8 mouse cellular contexts compared by ENCODE assay signal in the genomic region with DNA sequence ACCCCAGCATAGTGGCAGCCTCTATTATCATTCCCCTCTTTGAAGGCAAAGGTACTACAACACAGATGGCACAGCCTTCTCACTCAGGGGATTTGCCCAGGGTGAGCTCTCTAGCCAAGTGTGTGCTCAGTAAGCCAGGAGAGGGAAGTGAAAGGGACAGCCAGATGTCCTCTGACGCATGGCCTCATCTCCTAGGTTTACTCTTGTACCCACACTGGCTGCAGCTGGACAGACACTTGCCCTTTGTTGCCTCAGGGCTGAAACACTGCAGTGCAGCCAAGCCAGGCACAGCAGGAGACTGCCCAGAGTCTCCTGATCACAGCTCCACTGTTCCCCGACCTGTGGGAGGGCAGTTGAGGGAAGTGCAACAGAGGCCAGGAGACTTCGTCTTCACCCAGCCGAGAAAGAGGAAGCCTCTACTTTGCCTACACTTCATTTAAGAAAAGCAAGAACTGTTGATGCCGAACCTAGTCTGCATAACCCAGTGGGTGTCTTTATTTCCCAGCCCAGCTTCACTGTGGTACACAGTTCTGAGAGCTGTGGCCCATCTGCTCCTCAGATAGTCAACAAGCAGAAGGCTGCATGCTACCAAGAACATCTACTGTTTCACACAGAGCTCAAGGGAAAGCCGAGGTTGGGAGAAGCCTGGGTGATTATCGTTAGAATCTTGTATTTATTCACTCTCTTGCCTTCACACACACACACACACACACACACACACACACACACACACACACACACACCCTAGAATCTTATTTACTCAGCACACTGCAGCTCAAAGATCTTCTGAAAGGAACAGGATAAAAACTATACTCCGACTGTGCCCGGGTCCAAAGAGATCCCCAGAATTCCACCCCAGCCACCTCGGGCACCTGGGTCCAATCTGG. TPM values are rescaled to one million over a fixed set of nuclear protein-coding genes. Genes with fewer than 3 reads are reported as not detected.
DNase-seq lines count a peak whose midpoint lies in the region; ATAC-seq and TF ChIP-seq lines count a peak whose summit lies in the region.

No protein-coding gene starts in this region.

- H3K27ac ChIP-seq in liver, embryonic 13.5 days: peak overlapping the region; percentile 39; the same call in 1 of the 2 replicates
- peak overlapping the region; percentile 93 for H3K27ac ChIP-seq in spleen, adult 2 months (ENCODE audit: insufficient read depth, low read length)

- WGBS in lung, adult 2 months: 30% methylated on average over 10 of the region's 10 CpGs
- WGBS in liver, embryonic 13.5 days (ENCODE audit: insufficient replicate concordance): 30% methylated on average over 10 of the region's 10 CpGs
- 16% methylated on average over 10 of the region's 10 CpGs for WGBS in spleen, adult 2 months

- peak; percentile 52 for ATAC-seq in liver, embryonic 13.5 days (ENCODE audit: low read depth)

- no peak overlapping the region for H3K4me2 ChIP-seq in liver, embryonic 13.5 days

- H3K4me1 ChIP-seq in lung, adult 2 months (ENCODE audit: control insufficient read depth, insufficient read depth, low read length): peaks cover 57% of the 10 kb centered on the region
- H3K4me1 ChIP-seq in liver, embryonic 13.5 days (replicated peaks): peaks cover 56% of the 10 kb centered on the region
- peaks cover 86% of the 10 kb centered on the region for H3K4me1 ChIP-seq in spleen, adult 2 months (ENCODE audit: control insufficient read depth, insufficient read depth, insufficient read length)

- peak; percentile 62 to 63 for DNase-seq in lung, adult 18-20 months
- DNase-seq in lung, adult 2 months: no peak
- DNase-seq in brain, adult 2 months (ENCODE audit: low read depth, low spot score): peak; percentile 95
- peak; percentile 74 for DNase-seq in gastrocnemius, postnatal 25 days
- DNase-seq in kidney, adult 8-10 months: peak; percentile 55 to 63
- DNase-seq in liver, embryonic 13.5 days: no peak
- peak; percentile 66 to 82 for DNase-seq in spleen, adult 2 months (ENCODE audit: low read depth in 1 of 2, low spot score in 2 of 2)
- DNase-seq in T-cell, adult 2 months (ENCODE audit: low spot score): no peak

- no peaks in the 10 kb centered on the region for H3K9me3 ChIP-seq in liver, embryonic 13.5 days (replicated peaks)

- H3K36me3 ChIP-seq in liver, embryonic 13.5 days: no peaks in the 10 kb centered on the region
- no peaks in the 10 kb centered on the region for H3K36me3 ChIP-seq in spleen, adult 2 months (ENCODE audit: control insufficient read depth, insufficient read depth, low read length)

- TF ChIP-seq POLR2A in lung, adult 2 months (IDR thresholded peaks at IDR 0.05; ENCODE audit: borderline replicate concordance, extremely low read depth, low read depth, low read length): no peak
- TF ChIP-seq POLR2A in spleen, adult 2 months (IDR thresholded peaks at IDR 0.05; ENCODE audit: low read depth, low read length): peak; percentile 49

- H3K9ac ChIP-seq in liver, embryonic 13.5 days: no peak overlapping the region; the same call in 1 of the 2 replicates

- H3K27me3 ChIP-seq in liver, embryonic 13.5 days: no peaks in the 10 kb centered on the region
- H3K27me3 ChIP-seq in spleen, adult 2 months (ENCODE audit: control insufficient read depth, insufficient read depth, low read length): no peaks in the 10 kb centered on the region

- no peak for TF ChIP-seq CTCF in lung, adult 2 months (IDR thresholded peaks at IDR 0.05; ENCODE audit: insufficient read depth, low read length)
- no peak for TF ChIP-seq CTCF in spleen, adult 2 months (IDR thresholded peaks at IDR 0.05; ENCODE audit: extremely low read depth, insufficient read depth, insufficient read length, insufficient replicate concordance)

- H3K4me3 ChIP-seq in lung, adult 2 months (replicated peaks; ENCODE audit: extremely low read depth, low read depth, low read length): no peak overlapping the region
- H3K4me3 ChIP-seq in liver, embryonic 13.5 days (replicated peaks): no peak overlapping the region
- peak overlapping the region; percentile 41 for H3K4me3 ChIP-seq in spleen, adult 2 months (ENCODE audit: extremely low read depth, insufficient read depth, insufficient read length)

RNA-seq across cellular contexts. Expression of gene Cyth1, which starts 36.4 kb away (rescaled TPM):
- polyA plus RNA-seq in lung, adult 2 months (2012; rRNA removed): 23.1 and 24.0 TPM in 2 replicates
- total RNA-seq in gastrocnemius, postnatal 25 days (2021): 10 to 100 TPM; 30.0 to 32.3 TPM
- 2.3 and 3.1 TPM in 2 replicates for polyA plus RNA-seq in liver, embryonic 13.5 days (2015; fragmentation: Nextera tagmentation; extraction: Ambion mirVana)
- polyA plus RNA-seq in spleen, adult 2 months (2012; rRNA removed): 47.7 and 57.3 TPM in 2 replicates

Comparison
In these comparisons a context has a peak if more than half of its experiments do, and no peak if none do; other contexts are left out.
1. DNase-seq: peak in lung, adult 18-20 months (2 of 2), brain, adult 2 months (single experiment), gastrocnemius, postnatal 25 days (single experiment), kidney, adult 8-10 months (2 of 2) and spleen, adult 2 months (2 of 2); none in lung, adult 2 months (single experiment), liver, embryonic 13.5 days (single experiment) and T-cell, adult 2 months (single experiment).